Mouse (Mus musculus) embryonic facial prominence, embryonic 15.5 days (tissue): ENCODE measurements around the gene Msh2. TPM values are rescaled to one million over a fixed set of nuclear protein-coding genes. Genes with fewer than 3 reads are reported as not detected.
"Not testable (repeated sequence)": the region's sequence is repeated elsewhere in the genome, so short reads cannot be mapped to it uniquely, and the experiment has no call there.

ENCODE experiments used
- ATAC-seq: fragments of 200-750 bp; cut with Nextera tagmentation; 2 replicates; pipeline ENCODE4 v1.8.0; 2017; ENCODE audit warnings: low read depth, moderate TSS enrichment; ENCODE audit not compliant: insufficient number of reproducible peaks, low FRiP score, low TSS enrichment
- H3K27ac ChIP-seq: fragments of 300-500 bp; sonication (generic); replicated peaks from 2 replicates; pipeline ENCODE4 v1.5.1; 2015; ENCODE audit warnings: mild to moderate bottlenecking, inconsistent platforms
- H3K27me3 ChIP-seq: fragments of 300-500 bp; sonication (generic); 2 replicates; pipeline ENCODE4 v1.6.1; 2015; ENCODE audit warnings: inconsistent platforms
- H3K36me3 ChIP-seq: fragments of 300-500 bp; sonication (generic); 2 replicates; pipeline ENCODE4 v1.6.1; 2015; ENCODE audit warnings: mild to moderate bottlenecking, inconsistent platforms
- H3K4me1 ChIP-seq: fragments of 300-500 bp; sonication (generic); 2 replicates; pipeline ENCODE4 v1.6.1; 2015; ENCODE audit warnings: inconsistent platforms
- H3K4me2 ChIP-seq: fragments of 300-500 bp; sonication (generic); replicated peaks from 2 replicates; pipeline ENCODE4 v1.6.1; 2015; ENCODE audit warnings: mild to moderate bottlenecking, inconsistent platforms
- H3K4me3 ChIP-seq: fragments of 300-500 bp; sonication (generic); replicated peaks from 2 replicates; pipeline ENCODE4 v1.5.1; 2015; ENCODE audit warnings: mild to moderate bottlenecking, inconsistent platforms
- H3K9ac ChIP-seq: fragments of 300-500 bp; sonication (generic); 2 replicates; pipeline ENCODE4 v1.6.1; 2015; ENCODE audit warnings: inconsistent platforms
- H3K9me3 ChIP-seq: fragments of 300-500 bp; sonication (generic); replicated peaks from 2 replicates; pipeline ENCODE4 v1.6.1; 2016; ENCODE audit warnings: inconsistent platforms
- WGBS: fragments of 180-500 bp; shearing (Covaris S2); methylation state at CpG from one replicate; pipeline ENCODE4 v1.1.7; 2015; 5-methylcytosine and 5-hydroxymethylcytosine counted together
- polyA plus RNA-seq: library from polyadenylated mRNA; unstranded; fragments of >200 nt; fragmentation: Nextera tagmentation; extraction: Ambion mirVana; gene quantifications from 2 replicates; pipeline ENCODE4 v1.2.1, GENCODE M21; 2015

Gene Msh2
- polyA plus RNA-seq, 1 experiment from 2014 or later = 57.4 TPM

GRCm38 (mm10) chr17:87664238-87664637 is 7.9 kb upstream of the Msh2 start:
- Histone ChIP-seq H3K4me3 (no peak overlapping the region), H3K9ac (no peak overlapping the region), H3K36me3 (no peaks in the 10 kb centered on the region), H3K27me3 (no peaks in the 10 kb centered on the region), H3K9me3 (no peaks in the 10 kb centered on the region), H3K4me2 (no peak overlapping the region), H3K27ac (no peak overlapping the region), H3K4me1 (no peaks in the 10 kb centered on the region)
- no peak for ATAC-seq

GRCm38 (mm10) chr17:87665066-87665822 is 6.9 kb upstream of the Msh2 start:
- Histone ChIP-seq H3K4me3 (no peak overlapping the region), H3K4me2 (no peak overlapping the region), H3K36me3 (no peaks in the 10 kb centered on the region), H3K27ac (no peak overlapping the region), H3K9ac (no peak overlapping the region), H3K4me1 (no peaks in the 10 kb centered on the region), H3K27me3 (no peaks in the 10 kb centered on the region), H3K9me3 (no peaks in the 10 kb centered on the region)
- WGBS = 80% methylated on average over 10 of the region's 10 CpGs
- no peak for ATAC-seq

- Histone ChIP-seq H3K9ac (peak overlapping the region; percentile 59), H3K4me2 (peak overlapping the region; percentile 62), H3K4me1 (peaks cover 17% of the 10 kb centered on the region), H3K4me3 (peak overlapping the region; percentile 73), H3K36me3 (0 out of 2 replicates have a peak, but pooled peaks cover 2% of the 10 kb centered on the region), H3K27ac (peak overlapping the region; percentile 67), H3K27me3 (no peaks in the 10 kb centered on the region), H3K9me3 (no peaks in the 10 kb centered on the region)
- ATAC-seq = peak; percentile 40; the same call in 1 of the 2 replicates
- WGBS = under 1% methylated on average over 52 of the region's 54 CpGs
Measured at GRCm38 (mm10) chr17:87672677-87673286, 652 bp downstream of the Msh2 start.

- not testable (repeated sequence) for ATAC-seq, H3K27me3 ChIP-seq, H3K9ac ChIP-seq, H3K4me2 ChIP-seq, H3K9me3 ChIP-seq, H3K4me3 ChIP-seq, H3K27ac ChIP-seq
- peaks cover 19% of the 10 kb centered on the region for H3K36me3 ChIP-seq
- 84% methylated on average over 1 of the region's 1 CpGs for WGBS
- peaks cover 17% of the 10 kb centered on the region for H3K4me1 ChIP-seq
Measured at GRCm38 (mm10) chr17:87676916-87677474, 4.9 kb downstream of the Msh2 start.

- no peak overlapping the region for H3K4me3 ChIP-seq
Measured at GRCm38 (mm10) chr17:87677656-87678055, 5.5 kb downstream of the Msh2 start.

GRCm38 (mm10) chr17:87689217-87689616 is 17.1 kb downstream of the Msh2 start:
- 91% methylated on average over 8 of the region's 8 CpGs for whole genome bisulfite sequencing
- Histone ChIP-seq H3K4me3 (no peak overlapping the region), H3K9me3 (no peaks in the 10 kb centered on the region), H3K4me2 (no peak overlapping the region), H3K9ac (no peak overlapping the region), H3K27me3 (no peaks in the 10 kb centered on the region), H3K27ac (no peak overlapping the region), H3K36me3 (peaks cover 50% of the 10 kb centered on the region), H3K4me1 (no peaks in the 10 kb centered on the region)
- no peak for ATAC-seq

More at GRCm38 (mm10) chr17:87677656-87678055, 5.5 kb downstream of the Msh2 start:
- no peak overlapping the region for H3K27ac ChIP-seq
- H3K4me2 ChIP-seq = no peak overlapping the region
- peaks cover 17% of the 10 kb centered on the region for H3K4me1 ChIP-seq
- peaks cover 22% of the 10 kb centered on the region for H3K36me3 ChIP-seq
- 91% methylated on average over 8 of the region's 8 CpGs for WGBS
- no peak overlapping the region for H3K9ac ChIP-seq
- H3K9me3 ChIP-seq = no peaks in the 10 kb centered on the region
- ATAC-seq = no peak
- no peaks in the 10 kb centered on the region for H3K27me3 ChIP-seq

GRCm38 (mm10) chr17:87691958-87692357 is 19.8 kb downstream of the Msh2 start:
- peaks cover 41% of the 10 kb centered on the region for H3K36me3 ChIP-seq
- H3K27ac ChIP-seq = no peak overlapping the region
- H3K9ac ChIP-seq = no peak overlapping the region
- no peak overlapping the region for H3K4me2 ChIP-seq
- no peak for ATAC-seq
- no peaks in the 10 kb centered on the region for H3K4me1 ChIP-seq
- H3K27me3 ChIP-seq = no peaks in the 10 kb centered on the region
- no peaks in the 10 kb centered on the region for H3K9me3 ChIP-seq
- no peak overlapping the region for H3K4me3 ChIP-seq
- 81% methylated on average over 5 of the region's 5 CpGs for WGBS

- H3K4me3 ChIP-seq = no peak overlapping the region
- H3K9me3 ChIP-seq = no peaks in the 10 kb centered on the region
- 85% methylated on average over 11 of the region's 11 CpGs for WGBS
- ATAC-seq = no peak
- H3K4me2 ChIP-seq = no peak overlapping the region
- H3K36me3 ChIP-seq = peaks cover 36% of the 10 kb centered on the region
- H3K27ac ChIP-seq = no peak overlapping the region
- H3K9ac ChIP-seq = no peak overlapping the region
- no peaks in the 10 kb centered on the region for H3K4me1 ChIP-seq
- H3K27me3 ChIP-seq = no peaks in the 10 kb centered on the region
Measured at GRCm38 (mm10) chr17:87695874-87696465, 23.8 kb downstream of the Msh2 start.

GRCm38 (mm10) chr17:87696814-87697213 is 24.7 kb downstream of the Msh2 start:
- Histone ChIP-seq H3K4me2 (no peak overlapping the region), H3K36me3 (peaks cover 29% of the 10 kb centered on the region), H3K27ac (no peak overlapping the region), H3K9ac (no peak overlapping the region), H3K9me3 (no peaks in the 10 kb centered on the region), H3K27me3 (no peaks in the 10 kb centered on the region), H3K4me3 (no peak overlapping the region), H3K4me1 (no peaks in the 10 kb centered on the region)
- 86% methylated on average over 6 of the region's 6 CpGs for WGBS
- no peak for ATAC-seq

GRCm38 (mm10) chr17:87698996-87699765 is 27.1 kb downstream of the Msh2 start:
- no peak for ATAC-seq
- Histone ChIP-seq H3K4me1 (no peaks in the 10 kb centered on the region), H3K4me3 (no peak overlapping the region), H3K9ac (no peak overlapping the region), H3K27me3 (no peaks in the 10 kb centered on the region), H3K36me3 (peaks cover 25% of the 10 kb centered on the region), H3K4me2 (no peak overlapping the region), H3K27ac (no peak overlapping the region), H3K9me3 (no peaks in the 10 kb centered on the region)
- WGBS = 78% methylated on average over 16 of the region's 16 CpGs

GRCm38 (mm10) chr17:87700101-87700500 is 28.0 kb downstream of the Msh2 start:
- H3K4me1 ChIP-seq = no peaks in the 10 kb centered on the region
- no peaks in the 10 kb centered on the region for H3K27me3 ChIP-seq
- no peak overlapping the region for H3K27ac ChIP-seq
- no peak overlapping the region for H3K9ac ChIP-seq
- WGBS = 74% methylated on average over 8 of the region's 8 CpGs
- H3K4me2 ChIP-seq = no peak overlapping the region
- peaks cover 23% of the 10 kb centered on the region for H3K36me3 ChIP-seq
- no peak overlapping the region for H3K4me3 ChIP-seq
- no peaks in the 10 kb centered on the region for H3K9me3 ChIP-seq
- no peak for ATAC-seq
